In genomic region chr6:83582938-83583270, GRCm38 (mm10) we compare ENCODE assay signal across 8 mouse cellular contexts. TPM values are rescaled to one million over a fixed set of nuclear protein-coding genes. Genes with fewer than 3 reads are reported as not detected.
DNase-seq lines count a peak whose midpoint lies in the region; ATAC-seq and TF ChIP-seq lines count a peak whose summit lies in the region.

No protein-coding gene starts in this region.

- H3K27ac ChIP-seq in CH12.LX (ENCODE audit: insufficient read depth, low read depth): no peak overlapping the region
- no peak overlapping the region for H3K27ac ChIP-seq in kidney, embryonic 14.5 days (ENCODE audit: low read depth, low read length)

- H3K36me3 ChIP-seq in CH12.LX (replicated peaks in 1 of 2; ENCODE audit: control insufficient read depth in 1 of 2, insufficient read depth in 1 of 2, low read length in 1 of 2): no peaks in the 10 kb centered on the region
- no peaks in the 10 kb centered on the region for H3K36me3 ChIP-seq in kidney, embryonic 14.5 days (ENCODE audit: control insufficient read depth, insufficient read depth, low read length)

- 2% methylated on average over 6 of the region's 6 CpGs for WGBS in kidney, embryonic 14.5 days

- no peak overlapping the region for H3K4me2 ChIP-seq in CH12.LX (ENCODE audit: insufficient read depth, low read depth, poor library complexity, severe bottlenecking)
- H3K4me2 ChIP-seq in kidney, embryonic 14.5 days (replicated peaks; ENCODE audit: low read depth, low read length): no peak overlapping the region; the same call in 1 of the 2 replicates

- no peak for TF ChIP-seq EP300 in CH12.LX (IDR thresholded peaks at IDR 0.05; ENCODE audit: low read length)

- no peaks in the 10 kb centered on the region for H3K79me2 ChIP-seq in CH12.LX (replicated peaks; ENCODE audit: control insufficient read depth, extremely low read depth, insufficient read depth, poor library complexity, severe bottlenecking)

- H3K27me3 ChIP-seq in CH12.LX (replicated peaks): peaks cover 45% of the 10 kb centered on the region
- peaks cover 4% of the 10 kb centered on the region for H3K27me3 ChIP-seq in kidney, embryonic 14.5 days (ENCODE audit: control insufficient read depth, insufficient read depth, low read length)

- TF ChIP-seq RAD21 in CH12.LX (IDR thresholded peaks at IDR 0.05; ENCODE audit: low read depth, low read length): peak; percentile 63

- peak; percentile 37 to 96; a peak in 3 of 4 replicates for TF ChIP-seq CTCF in CH12.LX (conservative IDR thresholded peaks at IDR 0.05 in 1 of 2, IDR thresholded peaks at IDR 0.05 in 1 of 2; ENCODE audit: low read depth in 2 of 2, low read length in 2 of 2)

- no peak overlapping the region for H3K4me3 ChIP-seq in CH12.LX (replicated peaks in 1 of 3; ENCODE audit: low read depth in 2 of 3, low read length in 2 of 3, poor library complexity in 1 of 3)
- no peak overlapping the region for H3K4me3 ChIP-seq in kidney, embryonic 14.5 days (ENCODE audit: low read length)

- H3K9me3 ChIP-seq in CH12.LX (replicated peaks; ENCODE audit: low read length): no peaks in the 10 kb centered on the region
- no peaks in the 10 kb centered on the region for H3K9me3 ChIP-seq in kidney, embryonic 14.5 days (ENCODE audit: control insufficient read depth, low read length)

- no peak overlapping the region for H3K9ac ChIP-seq in CH12.LX (ENCODE audit: insufficient read depth, low read depth)
- H3K9ac ChIP-seq in kidney, embryonic 14.5 days (ENCODE audit: low read depth, low read length): no peak overlapping the region

- dilution Hi-C loops in CH12.LX (cut with MboI; ENCODE audit: extremely low pct_ligation_motif_present, extremely low pct_unique_long_range_greater_than_20kb, low sequenced_read_pairs): no loop called here

- ATAC-seq in kidney, embryonic 14.5 days (ENCODE audit: low FRiP score, low TSS enrichment): peak; percentile 66; the same call in 1 of the 2 replicates
- peak; percentile 95 for ATAC-seq in megakaryocyte progenitor cell, adult 5-6 weeks (replicated peaks; ENCODE audit: poor library complexity)

- in situ Hi-C loops in CH12.LX (cut with MboI; ENCODE audit: low pct_ligation_motif_present, low pct_unique_long_range_greater_than_20kb, low sequenced_read_pairs): loop anchor here (5.0 kb wide), 1 partner anchor 94 kb away; the partner anchor contains the start of gene Cd207

- peak; percentile 16 for DNase-seq in cerebellum, adult 9-11 months
- DNase-seq in cerebellum, adult 11 months: no peak
- peak; percentile 70 for DNase-seq in CH12.LX (ENCODE audit: extremely low read depth)
- DNase-seq in cerebellum, postnatal 14 days: peak; percentile 55 to 56
- peak; percentile 31 for DNase-seq in gastrocnemius, postnatal 10 days
- DNase-seq in right cerebral cortex, postnatal 4 days: peak; percentile 22

- TF ChIP-seq POLR2A in CH12.LX (IDR thresholded peaks at IDR 0.05; ENCODE audit: low read depth, low read length): no peak

- H3K4me1 ChIP-seq in CH12.LX (ENCODE audit: control insufficient read depth in 1 of 2, insufficient read depth in 2 of 2): peaks cover 5 to 7% of the 10 kb centered on the region in 2 experiments; a peak in 2 of 4 replicates
- no peaks in the 10 kb centered on the region for H3K4me1 ChIP-seq in kidney, embryonic 14.5 days (ENCODE audit: control insufficient read depth, insufficient read depth, low read length)

TF ChIP-seq in CH12.LX, 34 proteins besides CTCF, POLR2A, EP300 and RAD21:
- TF ChIP-seq JUN (IDR thresholded peaks at IDR 0.05; ENCODE audit: insufficient read depth, low read depth, low read length) (no peak), MAX (IDR thresholded peaks at IDR 0.05; ENCODE audit: low read length) (no peak), ZNF384 (IDR thresholded peaks at IDR 0.05; ENCODE audit: low read depth, low read length) (peak; percentile 10; the same call in 1 of the 2 replicates), ZC3H11A (IDR thresholded peaks at IDR 0.05; ENCODE audit: low read depth, low read length) (no peak), SMC3 (IDR thresholded peaks at IDR 0.05; ENCODE audit: low read depth, low read length) (peak; percentile 90), IRF4 (IDR thresholded peaks at IDR 0.05; ENCODE audit: low read depth, low read length) (no peak), POLR2AphosphoS2 (IDR thresholded peaks at IDR 0.05; ENCODE audit: low read depth, low read length) (no peak), TCF12 (IDR thresholded peaks at IDR 0.05; ENCODE audit: low read depth, low read length) (no peak), MXI1 (IDR thresholded peaks at IDR 0.05; ENCODE audit: low read depth, low read length) (no peak)

RNA-seq across cellular contexts. Expression of gene Stambp, which starts 10.4 kb away (rescaled TPM):
- total RNA-seq in CH12.LX (2012; rRNA removed) (4.2 and 4.6 TPM in 2 replicates), CH12.LX (2014; rRNA removed) (3.3 and 4.1 TPM in 2 replicates)
- polyA plus RNA-seq in CH12.LX (2012; ENCODE audit: insufficient read length, low read depth): 10.2 and 11.4 TPM in 2 replicates
- 10 to 100 TPM in 1 of 2 experiments, 1 to 10 TPM in 1; 9.8 to 10.7 TPM for total RNA-seq in gastrocnemius, postnatal 10 days (2021)
- polyA plus RNA-seq in kidney, embryonic 14.5 days (2014; fragmentation: Nextera tagmentation; extraction: Ambion mirVana): 19.1 and 24.2 TPM in 2 replicates
- total RNA-seq in megakaryocyte progenitor cell, adult 5-6 weeks (2015): 30.8 and 34.5 TPM in 2 replicates
- 4.0 and 7.4 TPM in 2 replicates for total RNA-seq in megakaryocyte progenitor cell, adult 5-6 weeks (2017)

RNA-seq across cellular contexts. Expression of gene Actg2, which starts 46.8 kb away (rescaled TPM):
- total RNA-seq in CH12.LX (2012; rRNA removed): 0.84 and 1.1 TPM in 2 replicates
- total RNA-seq in CH12.LX (2014; rRNA removed): 1.6 and 1.8 TPM in 2 replicates
- polyA plus RNA-seq in CH12.LX (2012; ENCODE audit: insufficient read length, low read depth): 4.0 and 5.6 TPM in 2 replicates
- 1 to 10 TPM; 3.6 to 5.3 TPM for total RNA-seq in gastrocnemius, postnatal 10 days (2021)
- 4.0 and 7.6 TPM in 2 replicates for polyA plus RNA-seq in kidney, embryonic 14.5 days (2014; fragmentation: Nextera tagmentation; extraction: Ambion mirVana)
- not detected in 2 replicates for total RNA-seq in megakaryocyte progenitor cell, adult 5-6 weeks (2015)
- not detected in 2 replicates for total RNA-seq in megakaryocyte progenitor cell, adult 5-6 weeks (2017)
